Mouse (Mus musculus): ENCODE data around the gene Slc4a1ap. TPM values are rescaled to one million over a fixed set of nuclear protein-coding genes. Genes with fewer than 3 reads are reported as not detected.

Slc4a1ap gene
- total and polyA plus RNA-seq, 3 experiments = 25.7 to 41.1 (median 27.9) TPM

DNA sequence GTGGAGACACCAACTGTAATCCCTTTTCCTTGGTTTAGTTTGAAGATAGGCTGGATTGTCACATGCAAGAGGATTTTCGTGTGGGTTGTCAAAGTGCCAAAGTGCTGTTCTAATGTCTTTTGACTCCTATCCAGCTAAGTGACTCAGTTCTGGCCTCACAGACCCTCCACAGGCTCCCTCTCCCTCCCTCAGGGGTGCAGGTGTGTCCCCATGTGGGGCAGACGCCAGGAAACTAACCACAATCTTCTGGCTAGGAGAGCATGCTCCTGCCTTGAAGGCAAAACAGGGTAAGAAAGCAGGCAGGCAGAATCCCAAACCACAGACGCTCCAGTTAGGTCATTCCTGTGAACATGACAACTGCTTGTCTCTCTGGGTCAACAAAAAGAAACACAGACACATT is 79.4 kb downstream of the Slc4a1ap start:
- H3K27ac ChIP-seq (ENCODE audit: insufficient read depth, low read depth) = no peak overlapping the region
- DNase-seq (ENCODE audit: extremely low read depth) = no peak
- dilution Hi-C loops (cut with MboI; ENCODE audit: extremely low pct_ligation_motif_present, extremely low pct_unique_long_range_greater_than_20kb, low sequenced_read_pairs) (no loop called here), in situ Hi-C loops (cut with MboI; ENCODE audit: low pct_ligation_motif_present, low pct_unique_long_range_greater_than_20kb, low sequenced_read_pairs) (no loop called here)
- H3K9me3 ChIP-seq (replicated peaks; ENCODE audit: low read length) = no peaks in the 10 kb centered on the region
- no peaks in the 10 kb centered on the region for H3K36me3 ChIP-seq (replicated peaks in 1 of 2; ENCODE audit: control insufficient read depth in 1 of 2, insufficient read depth in 1 of 2, low read length in 1 of 2)
- no peaks in the 10 kb centered on the region for H3K27me3 ChIP-seq (replicated peaks)
- H3K79me2 ChIP-seq (replicated peaks; ENCODE audit: control insufficient read depth, extremely low read depth, insufficient read depth, poor library complexity, severe bottlenecking) = no peaks in the 10 kb centered on the region
- no peak overlapping the region for H3K4me3 ChIP-seq (replicated peaks in 1 of 3; ENCODE audit: low read depth in 2 of 3, low read length in 2 of 3, poor library complexity in 1 of 3)
- H3K4me1 ChIP-seq (ENCODE audit: control insufficient read depth in 1 of 2, insufficient read depth in 2 of 2) = peaks cover 6 to 16% of the 10 kb centered on the region in 2 experiments; a peak in 2 of 4 replicates
- no peak overlapping the region for H3K9ac ChIP-seq (ENCODE audit: insufficient read depth, low read depth)
- TF ChIP-seq ZKSCAN1 (IDR thresholded peaks at IDR 0.05; ENCODE audit: borderline replicate concordance, low read depth, low read length) (no peak), PAX5 (IDR thresholded peaks at IDR 0.05; ENCODE audit: low read length) (no peak), USF2 (conservative IDR thresholded peaks at IDR 0.05; ENCODE audit: low read depth, low read length) (no peak), MAZ (IDR thresholded peaks at IDR 0.05; ENCODE audit: low read depth, low read length) (no peak), POLR2AphosphoS2 (IDR thresholded peaks at IDR 0.05; ENCODE audit: low read depth, low read length) (no peak), MAFK (IDR thresholded peaks at IDR 0.05; ENCODE audit: insufficient replicate concordance, low read length) (no peak), ELF1 (IDR thresholded peaks at IDR 0.05; ENCODE audit: low read depth, low read length) (no peak), SMC3 (IDR thresholded peaks at IDR 0.05; ENCODE audit: low read depth, low read length) (no peak)
- H3K4me2 ChIP-seq (ENCODE audit: insufficient read depth, low read depth, poor library complexity, severe bottlenecking) = no peak overlapping the region

Other genes starting within 250 kb of the Slc4a1ap start
- 11.1 and 21.5 TPM in 2 replicates for gene Ift172, start 235.9 kb upstream of the Slc4a1ap start, total RNA-seq (2012; rRNA removed)
- 4.3 and 6.1 TPM in 2 replicates for gene Ift172, start 235.9 kb upstream of the Slc4a1ap start, total RNA-seq (2014; rRNA removed)
- 8.5 and 9.2 TPM in 2 replicates for gene Ift172, start 235.9 kb upstream of the Slc4a1ap start, polyA plus RNA-seq (2012; ENCODE audit: insufficient read length, low read depth)
- 0.13 and 0.34 TPM in 2 replicates for gene Fndc4, start 230.9 kb upstream of the Slc4a1ap start, total RNA-seq (2012; rRNA removed)
- not detected in 2 replicates for gene Fndc4, start 230.9 kb upstream of the Slc4a1ap start, total RNA-seq (2014; rRNA removed)
- gene Fndc4, start 230.9 kb upstream of the Slc4a1ap start, polyA plus RNA-seq (2012; ENCODE audit: insufficient read length, low read depth) = not detected in 2 replicates
- gene Gckr, start 229.6 kb upstream of the Slc4a1ap start, total RNA-seq (2012; rRNA removed) = 0.08 TPM in 1 of 2 replicates, not detected in the other
- gene Gckr, start 229.6 kb upstream of the Slc4a1ap start, total RNA-seq (2014; rRNA removed) = not detected in 2 replicates
- gene Gckr, start 229.6 kb upstream of the Slc4a1ap start, polyA plus RNA-seq (2012; ENCODE audit: insufficient read length, low read depth) = not detected in 2 replicates
- 13.6 and 16.5 TPM in 2 replicates for gene Zfp512, start 74.6 kb upstream of the Slc4a1ap start, total RNA-seq (2012; rRNA removed)
- gene Zfp512, start 74.6 kb upstream of the Slc4a1ap start, total RNA-seq (2014; rRNA removed) = 16.0 and 17.2 TPM in 2 replicates
- 15.4 and 16.5 TPM in 2 replicates for gene Zfp512, start 74.6 kb upstream of the Slc4a1ap start, polyA plus RNA-seq (2012; ENCODE audit: insufficient read length, low read depth)
- 0.08 TPM in 1 of 2 replicates, not detected in the other for gene 4930548H24Rik, start 41.3 kb upstream of the Slc4a1ap start, total RNA-seq (2012; rRNA removed)
- gene 4930548H24Rik, start 41.3 kb upstream of the Slc4a1ap start, total RNA-seq (2014; rRNA removed) = 0.19 TPM in 1 of 2 replicates, not detected in the other
- gene 4930548H24Rik, start 41.3 kb upstream of the Slc4a1ap start, polyA plus RNA-seq (2012; ENCODE audit: insufficient read length, low read depth) = 0.18 TPM in 1 of 2 replicates, not detected in the other
- 30.6 and 40.8 TPM in 2 replicates for gene Gpn1, start 32.3 kb upstream of the Slc4a1ap start, total RNA-seq (2012; rRNA removed)
- gene Gpn1, start 32.3 kb upstream of the Slc4a1ap start, total RNA-seq (2014; rRNA removed) = 37.3 and 47.5 TPM in 2 replicates
- gene Gpn1, start 32.3 kb upstream of the Slc4a1ap start, polyA plus RNA-seq (2012; ENCODE audit: insufficient read length, low read depth) = 38.7 and 42.6 TPM in 2 replicates
- gene Supt7l, start 812 bp downstream of the Slc4a1ap start, total RNA-seq (2012; rRNA removed) = 12.8 and 13.3 TPM in 2 replicates
- gene Supt7l, start 812 bp downstream of the Slc4a1ap start, total RNA-seq (2014; rRNA removed) = 15.9 and 16.8 TPM in 2 replicates
- gene Supt7l, start 812 bp downstream of the Slc4a1ap start, polyA plus RNA-seq (2012; ENCODE audit: insufficient read length, low read depth) = 13.2 and 16.2 TPM in 2 replicates
- 168 and 236 TPM in 2 replicates for gene Mrpl33, start 69.9 kb downstream of the Slc4a1ap start, total RNA-seq (2012; rRNA removed)
- 336 and 387 TPM in 2 replicates for gene Mrpl33, start 69.9 kb downstream of the Slc4a1ap start, total RNA-seq (2014; rRNA removed)
- 114 and 150 TPM in 2 replicates for gene Mrpl33, start 69.9 kb downstream of the Slc4a1ap start, polyA plus RNA-seq (2012; ENCODE audit: insufficient read length, low read depth)
- gene Rbks, start 170.6 kb downstream of the Slc4a1ap start, total RNA-seq (2012; rRNA removed) = 3.6 and 5.5 TPM in 2 replicates
- 6.5 and 6.8 TPM in 2 replicates for gene Rbks, start 170.6 kb downstream of the Slc4a1ap start, total RNA-seq (2014; rRNA removed)
- 9.2 and 9.3 TPM in 2 replicates for gene Rbks, start 170.6 kb downstream of the Slc4a1ap start, polyA plus RNA-seq (2012; ENCODE audit: insufficient read length, low read depth)
- 30.0 and 39.8 TPM in 2 replicates for gene Babam2, start 170.7 kb downstream of the Slc4a1ap start, total RNA-seq (2012; rRNA removed)
- gene Babam2, start 170.7 kb downstream of the Slc4a1ap start, total RNA-seq (2014; rRNA removed) = 29.4 and 38.2 TPM in 2 replicates
- gene Babam2, start 170.7 kb downstream of the Slc4a1ap start, polyA plus RNA-seq (2012; ENCODE audit: insufficient read length, low read depth) = 71.5 and 78.0 TPM in 2 replicates